Mouse (Mus musculus) MEL (cell line): ENCODE measurements at regions not wholly inside any gene's neighbourhood (a gene's known extent, or its start where the extent isn't known, plus 50 kb on each side); places are given as distances from the start of the nearest gene placed in this dataset.

Experiments
- DNase-seq: peaks from one replicate; pipeline ENCODE4 v3.0.0; 2011; ENCODE audit warnings: low read depth, low spot score
- H3K27ac ChIP-seq: 2 replicates; pipeline ENCODE4 v1.5.1; 2012; ENCODE audit warnings: low read depth, mild to moderate bottlenecking, control low read depth, low read length, moderate library complexity; ENCODE audit not compliant: control insufficient read depth
- H3K27me3 ChIP-seq, 2 experiments: fragments of 150-350 bp in 1 of 2; sonication (generic) in 1 of 2; 2 replicates each; pipeline ENCODE4 v1.6.1; 2012; ENCODE audit warnings: low read length in 2 of 2, mild to moderate bottlenecking in 2 of 2, improper control_type of control experiment in 1 of 2, moderate library complexity in 1 of 2; ENCODE audit not compliant: insufficient read depth in 2 of 2, control insufficient read depth in 1 of 2
- H3K36me3 ChIP-seq, 2 experiments: 2 replicates each; pipeline ENCODE4 v1.6.1; 2012 to 2014; ENCODE audit warnings: low read length in 2 of 2, improper control_type of control experiment in 1 of 2, inconsistent platforms in 1 of 2, mild to moderate bottlenecking in 1 of 2; ENCODE audit not compliant: insufficient read depth in 2 of 2, control insufficient read depth in 1 of 2
- H3K4me1 ChIP-seq, 2 experiments: fragments of 150-350 bp in 1 of 2; sonication (generic) in 1 of 2; 2 replicates each; pipeline ENCODE4 v1.6.1; 2012; ENCODE audit warnings: low read length in 2 of 2, improper control_type of control experiment in 1 of 2, mild to moderate bottlenecking in 1 of 2; ENCODE audit not compliant: insufficient read depth in 2 of 2, control insufficient read depth in 1 of 2
- H3K4me3 ChIP-seq, 2 experiments: fragments of 150-350 bp in 1 of 2; sonication (generic) in 1 of 2; 2 replicates each; pipeline ENCODE4 v1.5.1; 2012; ENCODE audit warnings: low read depth in 2 of 2, low read length in 2 of 2, mild to moderate bottlenecking in 2 of 2, moderate library complexity in 2 of 2, control low read depth in 1 of 2, improper control_type of control experiment in 1 of 2; ENCODE audit not compliant: control insufficient read depth in 1 of 2, insufficient read depth in 1 of 2
- H3K79me2 ChIP-seq: 2 replicates; pipeline ENCODE4 v1.6.1; 2012; ENCODE audit warnings: mild to moderate bottlenecking, low read length, moderate library complexity; ENCODE audit not compliant: control insufficient read depth, poor library complexity, insufficient read depth
- H3K9ac ChIP-seq: 2 replicates; pipeline ENCODE4 v1.6.1; 2012; ENCODE audit warnings: low read depth, mild to moderate bottlenecking, control low read depth, low read length, moderate library complexity; ENCODE audit not compliant: control insufficient read depth, poor library complexity, severe bottlenecking
- H3K9me3 ChIP-seq: fragments of 150-350 bp; sonication (generic); replicated peaks from 2 replicates; pipeline ENCODE4 v1.6.1; 2012; ENCODE audit warnings: mild to moderate bottlenecking, low read length, improper control_type of control experiment, moderate library complexity; ENCODE audit not compliant: insufficient read depth
- BHLHE40 ChIP-seq: IDR thresholded peaks from 2 replicates; pipeline ENCODE4 v1.6.1; 2012; ENCODE audit warnings: low read depth, mild to moderate bottlenecking, inconsistent platforms, low read length, improper control_type of control experiment, borderline replicate concordance
- ETS1 ChIP-seq: IDR thresholded peaks from 2 replicates; pipeline ENCODE4 v1.6.1; 2012; ENCODE audit warnings: low read depth, mild to moderate bottlenecking, inconsistent platforms, low read length, improper control_type of control experiment, moderate library complexity
- GATA1 ChIP-seq: IDR thresholded peaks from 2 replicates; pipeline ENCODE4 v1.6.1; 2011; ENCODE audit warnings: low read depth, low read length, improper control_type of control experiment
- HCFC1 ChIP-seq: IDR thresholded peaks from 2 replicates; pipeline ENCODE4 v1.6.1; 2012; ENCODE audit warnings: low read depth, mild to moderate bottlenecking, inconsistent platforms, low read length, improper control_type of control experiment, moderate library complexity
- MAFK ChIP-seq: IDR thresholded peaks from 2 replicates; pipeline ENCODE4 v1.6.1; 2011; ENCODE audit warnings: low read depth, mild to moderate bottlenecking, low read length, improper control_type of control experiment, borderline replicate concordance
- NELFE ChIP-seq: IDR thresholded peaks from 2 replicates; pipeline ENCODE4 v1.6.1; 2011; ENCODE audit warnings: low read depth, low read length, improper control_type of control experiment
- RCOR1 ChIP-seq: IDR thresholded peaks from 2 replicates; pipeline ENCODE4 v1.6.1; 2012; ENCODE audit warnings: low read depth, mild to moderate bottlenecking, inconsistent platforms, low read length, improper control_type of control experiment
- ZC3H11A ChIP-seq: IDR thresholded peaks from 2 replicates; pipeline ENCODE4 v1.6.1; 2012; ENCODE audit warnings: low read depth, mild to moderate bottlenecking, inconsistent platforms, low read length, improper control_type of control experiment
- ZKSCAN1 ChIP-seq: IDR thresholded peaks from 2 replicates; pipeline ENCODE4 v1.6.1; 2012; ENCODE audit warnings: low read depth, mild to moderate bottlenecking, inconsistent platforms, low read length, improper control_type of control experiment, moderate library complexity
- ZNF384 ChIP-seq: IDR thresholded peaks from 2 replicates; pipeline ENCODE4 v1.6.1; 2012; ENCODE audit warnings: low read depth, mild to moderate bottlenecking, inconsistent platforms, low read length, improper control_type of control experiment

GRCm38 (mm10) chrX:144098200-144098599, 55.3 kb upstream of the A730046J19Rik start:
- Histone ChIP-seq H3K79me2 (no peaks in the 10 kb centered on the region), H3K4me1 (no peaks in the 10 kb centered on the region), H3K36me3 (no peaks in the 10 kb centered on the region), H3K9me3 (no peaks in the 10 kb centered on the region), H3K9ac (no peak overlapping the region), H3K27ac (no peak overlapping the region), H3K4me3 (no peak overlapping the region), H3K27me3 (no peaks in the 10 kb centered on the region)
- no peak for DNase-seq
- no peak for TF ChIP-seq BHLHE40
- no peak for TF ChIP-seq NELFE
- TF ChIP-seq ZKSCAN1 = no peak
- TF ChIP-seq ETS1 = no peak
- TF ChIP-seq ZC3H11A = no peak
- no peak for TF ChIP-seq GATA1
- no peak for TF ChIP-seq RCOR1
- TF ChIP-seq ZNF384 = no peak
- TF ChIP-seq MAFK = no peak
- no peak for TF ChIP-seq HCFC1
